In genomic region chr11:79267171-79267570, GRCm38 (mm10) we compare ENCODE assay signal across 9 mouse cellular contexts. TPM values are rescaled to one million over a fixed set of nuclear protein-coding genes. Genes with fewer than 3 reads are reported as not detected.
DNase-seq lines count a peak whose midpoint lies in the region; ATAC-seq and TF ChIP-seq lines count a peak whose summit lies in the region.
"Had no signal": no experiment of that assay in that cellular context is flagged by ENCODE, and none has a peak within 500 bp of the region (broad histone marks: within the 10 kb centered on the region; RNA-seq: fewer than 3 reads in every experiment).

No protein-coding gene starts in this region.

- H3K9me3 ChIP-seq in heart, embryonic 11.5 days (replicated peaks; ENCODE audit: control insufficient read depth, low read length), result no peaks in the 10 kb centered on the region
- H3K9me3 ChIP-seq in heart, postnatal 0 days (replicated peaks; ENCODE audit: control insufficient read depth, low read length), result no peaks in the 10 kb centered on the region
- no peaks in the 10 kb centered on the region for H3K9me3 ChIP-seq in limb, embryonic 11.5 days (ENCODE audit: control insufficient read depth, low read length)

- no peak for ATAC-seq in heart, embryonic 11.5 days (replicated peaks; ENCODE audit: insufficient number of reproducible peaks, low FRiP score, low TSS enrichment)
- no peak for ATAC-seq in heart, postnatal 0 days (ENCODE audit: insufficient read depth, low read depth)
- no peak for ATAC-seq in limb, embryonic 11.5 days (ENCODE audit: insufficient number of reproducible peaks, low FRiP score, low TSS enrichment, low read depth)
- ATAC-seq in cerebellum, adult (ENCODE audit: insufficient number of reproducible peaks, low FRiP score, low TSS enrichment), result no peak

- 38% methylated on average over 1 of the region's 1 CpGs for WGBS in heart, embryonic 11.5 days (ENCODE audit: insufficient replicate concordance)
- WGBS in heart, postnatal 0 days, result 13% methylated on average over 1 of the region's 1 CpGs
- WGBS in limb, embryonic 11.5 days, result 34% methylated on average over 1 of the region's 1 CpGs

- no peak for TF ChIP-seq CTCF in heart, postnatal 0 days (IDR thresholded peaks at IDR 0.05; ENCODE audit: low read depth)

- H3K4me1 ChIP-seq in heart, embryonic 11.5 days (ENCODE audit: control insufficient read depth, insufficient read depth, low read length), result peaks cover 4% of the 10 kb centered on the region; the same call in 1 of the 2 replicates
- no peaks in the 10 kb centered on the region for H3K4me1 ChIP-seq in heart, postnatal 0 days (ENCODE audit: control insufficient read depth, insufficient read depth)
- H3K4me1 ChIP-seq in limb, embryonic 11.5 days (ENCODE audit: control insufficient read depth, insufficient read depth, low read length), result no peaks in the 10 kb centered on the region

- no peak overlapping the region for H3K4me3 ChIP-seq in heart, embryonic 11.5 days (ENCODE audit: low read depth, low read length)
- H3K4me3 ChIP-seq in heart, postnatal 0 days (ENCODE audit: low read depth, low read length), result no peak overlapping the region
- H3K4me3 ChIP-seq in limb, embryonic 11.5 days (ENCODE audit: low read depth, low read length), result no peak overlapping the region
- H3K4me3 ChIP-seq: left cerebral cortex, adult 2 months had no signal

- H3K27ac ChIP-seq in heart, embryonic 11.5 days (ENCODE audit: low read depth, low read length), result no peak overlapping the region; the same call in 1 of the 2 replicates
- peak overlapping the region; percentile 43; the same call in 1 of the 2 replicates for H3K27ac ChIP-seq in heart, postnatal 0 days (ENCODE audit: low read depth)
- H3K27ac ChIP-seq in limb, embryonic 11.5 days (replicated peaks; ENCODE audit: low read depth, low read length), result peak overlapping the region; percentile 59
- H3K27ac ChIP-seq: left cerebral cortex, adult 2 months had no signal

- no peak overlapping the region for H3K9ac ChIP-seq in heart, embryonic 11.5 days (ENCODE audit: low read depth, low read length)
- no peak overlapping the region for H3K9ac ChIP-seq in heart, postnatal 0 days (replicated peaks; ENCODE audit: low read depth, low read length)
- no peak overlapping the region for H3K9ac ChIP-seq in limb, embryonic 11.5 days (ENCODE audit: low read length)

- no peak for TF ChIP-seq EP300 in heart, postnatal 0 days (IDR thresholded peaks at IDR 0.05; ENCODE audit: low read depth)

- no peak overlapping the region for H3K4me2 ChIP-seq in heart, embryonic 11.5 days
- H3K4me2 ChIP-seq in heart, postnatal 0 days (ENCODE audit: low read depth, low read length), result no peak overlapping the region
- no peak overlapping the region for H3K4me2 ChIP-seq in limb, embryonic 11.5 days (ENCODE audit: low read depth, severe bottlenecking)

- H3K36me3 ChIP-seq in heart, embryonic 11.5 days (ENCODE audit: control insufficient read depth, insufficient read depth, low read length), result no peaks in the 10 kb centered on the region
- no peaks in the 10 kb centered on the region for H3K36me3 ChIP-seq in heart, postnatal 0 days (replicated peaks; ENCODE audit: control insufficient read depth, insufficient read depth, low read length)
- H3K36me3 ChIP-seq in limb, embryonic 11.5 days (ENCODE audit: control insufficient read depth, insufficient read depth, low read length), result no peaks in the 10 kb centered on the region

- peak; percentile 44 to 74 for DNase-seq in heart, adult 18-20 months
- DNase-seq in brain, adult 2 months (ENCODE audit: low read depth, low spot score), result peak; percentile 52
- DNase-seq in heart, postnatal 0 days (ENCODE audit: low spot score), result no peak
- DNase-seq in limb, embryonic 11.5 days (ENCODE audit: low spot score), result peak; percentile 37
- no peak for DNase-seq in ovary, postnatal 14 days (ENCODE audit: low spot score)
- no peak for DNase-seq in ovary, postnatal 36 days (ENCODE audit: low spot score)

- H3K27me3 ChIP-seq in heart, embryonic 11.5 days (ENCODE audit: control insufficient read depth, insufficient read depth, low read length), result no peaks in the 10 kb centered on the region
- H3K27me3 ChIP-seq in heart, postnatal 0 days (ENCODE audit: control insufficient read depth, insufficient read depth, low read length), result no peaks in the 10 kb centered on the region
- H3K27me3 ChIP-seq in limb, embryonic 11.5 days (ENCODE audit: control insufficient read depth, insufficient read depth, low read length), result no peaks in the 10 kb centered on the region

RNA-seq across cellular contexts. Expression of gene Wsb1, which starts 12.7 kb away (rescaled TPM):
- total RNA-seq in heart, adult 18-20 months (2021), result 10 to 100 TPM; 12.6 to 13.8 TPM
- 196 and 230 TPM in 2 replicates for polyA plus RNA-seq in heart, embryonic 11.5 days (2014; fragmentation: Nextera tagmentation; extraction: Ambion mirVana)
- 60.4 and 73.2 TPM in 2 replicates for total RNA-seq in heart, postnatal 0 days (2014; rRNA removed; ENCODE audit: low replicate concordance)
- polyA plus RNA-seq in heart, postnatal 0 days (2015; fragmentation: Nextera tagmentation; extraction: Ambion mirVana), result 63.9 and 64.5 TPM in 2 replicates
- 376 and 418 TPM in 2 replicates for polyA plus RNA-seq in limb, embryonic 11.5 days (2014; fragmentation: Nextera tagmentation; extraction: Ambion mirVana)

RNA-seq across cellular contexts. Expression of gene Gm9964, which starts 29.5 kb away (rescaled TPM):
- total RNA-seq in heart, adult 18-20 months (2021), result not detected
- polyA plus RNA-seq in heart, embryonic 11.5 days (2014; fragmentation: Nextera tagmentation; extraction: Ambion mirVana), result not detected in 2 replicates
- total RNA-seq in heart, postnatal 0 days (2014; rRNA removed; ENCODE audit: low replicate concordance), result not detected in 2 replicates
- not detected in 2 replicates for polyA plus RNA-seq in heart, postnatal 0 days (2015; fragmentation: Nextera tagmentation; extraction: Ambion mirVana)
- polyA plus RNA-seq in limb, embryonic 11.5 days (2014; fragmentation: Nextera tagmentation; extraction: Ambion mirVana), result not detected in 2 replicates

Comparison
In these comparisons a context has a peak if more than half of its experiments do, and no peak if none do; other contexts are left out.
1. DNase-seq: peak in heart, adult 18-20 months (2 of 2), brain, adult 2 months (single experiment) and limb, embryonic 11.5 days (single experiment); none in heart, postnatal 0 days (single experiment), ovary, postnatal 14 days (single experiment) and ovary, postnatal 36 days (single experiment).